Mouse (Mus musculus): ENCODE data around the gene Stk38l.
"Not testable (repeated sequence)": the region's sequence is repeated elsewhere in the genome, so short reads cannot be mapped to it uniquely, and the experiment has no call there.

The Stk38l gene

DNA sequence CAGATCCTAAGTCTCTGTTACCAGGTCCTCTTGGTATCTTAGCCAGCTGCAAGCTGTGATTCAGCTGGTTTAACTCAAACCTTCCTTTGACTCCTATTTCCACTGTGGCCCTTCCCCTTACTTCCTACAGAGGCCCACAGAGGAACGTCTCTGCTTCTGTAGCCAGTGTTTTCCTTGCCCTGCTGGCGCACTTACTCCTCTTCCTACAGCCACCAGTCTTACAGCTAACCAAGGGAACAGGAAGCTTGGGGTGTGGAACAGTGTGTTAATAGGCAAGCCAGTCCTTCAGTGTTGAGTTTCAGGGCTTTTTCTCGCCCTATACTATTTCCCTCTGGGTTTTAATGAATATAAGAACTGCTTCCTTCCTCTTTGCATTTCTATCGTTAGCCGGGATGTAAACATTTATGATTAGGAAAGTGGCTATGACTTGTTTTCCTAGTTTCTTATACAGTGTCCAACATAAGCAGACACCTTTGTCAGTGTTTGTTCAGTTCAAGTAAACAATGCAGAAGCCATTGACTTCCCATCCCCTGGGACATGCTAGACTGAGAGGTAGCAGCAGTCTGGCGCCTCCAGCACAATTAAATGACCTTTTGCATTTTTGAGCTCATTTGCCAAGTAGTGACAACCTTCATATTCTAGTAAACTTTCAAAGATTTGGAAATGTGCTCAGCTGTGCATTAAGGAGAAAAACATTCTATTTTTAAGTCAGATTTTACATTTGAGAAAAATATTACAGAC, 45.4 kb downstream of the Stk38l start:
- no peak for DNase-seq (ENCODE audit: low read depth, low spot score)

DNA sequence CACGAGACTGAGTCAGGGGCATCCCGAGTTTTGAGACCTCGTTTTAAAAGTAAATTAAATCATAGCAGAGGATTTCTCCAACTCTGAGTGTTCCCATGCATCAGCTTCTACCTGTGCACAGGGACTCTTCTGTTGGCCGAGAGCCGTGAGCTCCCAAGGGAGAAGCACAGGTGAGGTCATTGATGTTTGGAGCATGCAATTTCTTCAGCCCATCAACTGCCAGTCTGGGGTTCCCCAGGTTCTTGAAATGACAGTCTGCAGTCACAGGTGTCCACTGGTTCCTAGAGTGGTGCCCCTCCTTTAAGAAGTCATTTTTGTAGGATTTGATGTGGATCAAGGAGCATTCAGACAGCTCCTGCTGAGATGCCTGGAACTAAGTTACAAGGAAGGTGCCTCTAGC, 46.0 kb downstream of the Stk38l start:
- no peak for DNase-seq (ENCODE audit: low read depth, low spot score)

DNA sequence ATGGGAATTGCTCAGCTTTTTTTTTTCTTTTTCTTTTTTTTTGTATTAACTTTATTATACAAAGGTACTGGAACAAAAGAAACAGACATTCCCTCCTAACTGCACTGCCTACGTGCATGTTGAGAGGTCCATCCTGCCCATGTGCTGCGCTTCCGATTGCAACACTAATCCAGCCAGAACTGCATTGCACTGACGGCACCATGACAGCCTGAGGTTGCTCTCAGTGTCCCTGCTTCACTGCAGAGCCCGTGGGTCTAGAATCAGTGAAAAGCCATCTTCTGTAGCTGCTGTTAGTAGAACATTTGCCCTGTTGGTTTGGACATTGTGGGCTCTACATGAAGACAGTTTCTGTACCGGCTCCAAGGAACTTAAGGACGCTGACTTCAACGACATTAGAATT, 51.1 kb downstream of the Stk38l start:
- DNase-seq (ENCODE audit: low read depth, low spot score): not testable (repeated sequence)

DNA sequence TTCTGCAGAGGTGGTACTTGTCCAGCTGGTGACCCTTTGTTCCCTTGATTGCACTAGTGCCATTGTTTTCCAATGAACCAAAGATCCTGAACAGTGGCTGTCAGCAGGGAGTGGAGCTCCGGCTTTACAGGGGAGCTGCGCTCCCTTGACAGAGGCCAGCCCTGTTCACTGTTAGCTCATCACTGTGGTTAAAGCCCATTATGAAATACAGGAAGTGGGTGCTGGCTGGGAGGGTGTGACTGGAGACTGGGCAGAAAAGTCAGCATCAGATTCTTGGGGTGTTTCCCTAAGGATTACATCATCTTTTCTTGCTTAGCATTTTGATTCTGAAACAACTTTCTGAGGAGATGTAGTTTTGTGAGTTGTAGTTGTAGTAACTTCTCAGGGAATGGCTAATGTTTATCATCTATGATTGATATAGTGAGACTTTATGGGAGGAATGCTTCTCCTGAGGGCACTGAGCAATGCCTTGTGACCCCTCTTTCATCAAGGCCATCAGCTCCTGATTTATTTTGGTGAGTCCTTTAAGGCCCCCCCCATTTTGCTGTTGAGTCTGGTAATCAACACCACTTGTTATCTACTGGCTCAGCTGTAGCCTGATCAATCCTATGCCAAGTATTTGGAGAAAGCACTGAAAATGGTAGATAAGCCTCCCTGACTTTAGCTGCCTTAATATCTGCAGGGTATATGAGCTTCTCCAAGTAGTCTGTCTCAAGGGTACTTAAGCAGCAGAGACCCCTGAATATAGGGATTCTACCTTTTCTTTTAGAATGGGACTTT, 52.0 kb downstream of the Stk38l start:
- DNase-seq (ENCODE audit: low read depth, low spot score): no peak

DNA sequence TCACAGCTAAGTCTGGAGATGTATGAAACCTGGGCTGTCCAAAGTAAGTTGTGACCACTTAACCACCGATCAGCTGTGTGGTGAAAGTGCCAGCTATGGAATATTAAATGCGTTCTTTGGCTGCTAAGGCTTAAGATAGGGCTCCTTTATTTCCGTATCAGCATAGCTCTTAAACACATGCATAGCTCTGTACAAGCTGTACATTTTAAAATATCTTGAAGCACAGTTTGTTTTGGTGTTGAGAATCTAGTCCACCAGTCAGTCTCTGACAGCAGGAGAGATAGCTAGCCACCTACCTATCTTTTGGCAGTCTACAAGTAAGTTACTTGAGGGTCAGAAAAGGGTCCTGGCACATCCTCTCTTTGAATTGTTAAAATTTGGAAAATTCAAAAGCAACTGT, 53.3 kb downstream of the Stk38l start:
- no peak for DNase-seq (ENCODE audit: low read depth, low spot score)

DNA sequence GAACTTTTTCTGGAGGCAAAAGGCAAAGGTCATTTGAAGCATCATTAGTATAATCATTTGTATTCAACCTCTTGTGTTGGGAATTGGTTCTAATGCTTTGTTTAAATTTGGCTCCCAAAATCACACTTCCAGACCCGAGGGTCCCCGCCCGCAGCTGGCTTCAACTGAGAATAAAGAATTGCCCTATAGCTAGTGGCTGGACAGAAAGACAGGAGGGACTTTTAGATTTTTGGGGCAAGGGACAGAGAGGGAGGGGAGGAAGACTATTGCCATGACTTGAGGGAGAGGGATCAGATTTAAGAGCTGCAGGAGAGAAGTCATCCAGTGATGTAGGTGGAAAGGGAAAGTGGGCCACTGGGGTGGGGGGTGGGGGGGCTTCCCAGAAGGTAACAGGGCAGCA, 56.8 kb downstream of the Stk38l start:
- DNase-seq (ENCODE audit: low read depth, low spot score): no peak

DNA sequence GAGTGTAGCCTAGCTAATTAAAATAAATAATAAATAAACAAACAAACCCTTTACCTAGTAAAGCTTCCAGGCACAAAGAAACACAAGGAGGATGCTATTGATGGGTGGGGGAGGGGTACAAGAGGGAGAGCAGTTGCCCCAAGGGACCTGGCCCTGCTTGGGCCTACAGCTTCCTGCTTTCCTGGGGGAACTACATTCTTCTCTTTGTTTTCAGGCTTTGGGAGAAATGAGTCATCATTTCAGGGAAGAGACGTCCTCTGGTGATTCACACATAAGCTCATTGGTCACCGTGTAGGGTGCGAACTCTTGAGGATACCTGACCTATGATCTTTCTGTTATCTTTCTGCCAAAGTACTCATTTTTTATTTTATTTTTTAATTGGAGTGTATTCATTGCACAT, 68.7 kb downstream of the Stk38l start:
- DNase-seq (ENCODE audit: low read depth, low spot score): no peak

DNA sequence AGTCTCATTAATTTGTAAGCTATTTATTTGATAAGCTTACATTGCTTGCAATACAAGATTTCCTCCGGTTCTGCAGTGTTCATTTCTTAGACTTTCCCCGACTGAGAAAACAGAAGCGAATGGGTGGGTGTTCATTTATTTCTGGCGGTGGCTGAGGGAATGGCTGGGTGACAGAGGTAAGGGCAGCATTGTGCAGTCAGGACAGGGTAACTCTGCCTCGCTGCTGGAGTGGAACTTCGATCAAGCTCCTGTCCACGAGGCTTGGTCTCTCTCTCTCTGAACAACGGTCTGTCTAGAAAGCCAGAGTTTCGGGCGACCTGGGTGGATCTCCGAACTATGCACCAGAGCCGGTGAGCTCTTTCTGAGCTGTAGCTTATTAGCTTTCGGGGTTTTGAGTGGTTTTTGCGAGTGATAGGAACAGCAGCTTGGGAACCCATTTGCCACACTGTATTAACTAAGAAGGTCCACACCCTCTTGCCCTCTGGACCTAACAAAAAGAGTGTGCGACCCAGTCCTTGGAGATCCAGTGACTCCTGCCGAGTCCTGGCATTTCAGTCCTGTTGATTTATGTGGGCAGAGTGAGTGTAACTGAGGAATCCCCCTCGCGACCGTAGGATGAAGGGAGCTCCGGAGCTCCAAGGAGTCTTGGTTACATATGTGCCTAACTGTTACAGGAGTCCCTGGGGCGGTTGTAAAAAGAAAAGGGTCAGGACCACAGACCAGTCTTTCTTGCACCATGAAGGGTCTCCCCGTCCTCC, 70.5 kb downstream of the Stk38l start:
- DNase-seq (ENCODE audit: low read depth, low spot score): no peak

DNA sequence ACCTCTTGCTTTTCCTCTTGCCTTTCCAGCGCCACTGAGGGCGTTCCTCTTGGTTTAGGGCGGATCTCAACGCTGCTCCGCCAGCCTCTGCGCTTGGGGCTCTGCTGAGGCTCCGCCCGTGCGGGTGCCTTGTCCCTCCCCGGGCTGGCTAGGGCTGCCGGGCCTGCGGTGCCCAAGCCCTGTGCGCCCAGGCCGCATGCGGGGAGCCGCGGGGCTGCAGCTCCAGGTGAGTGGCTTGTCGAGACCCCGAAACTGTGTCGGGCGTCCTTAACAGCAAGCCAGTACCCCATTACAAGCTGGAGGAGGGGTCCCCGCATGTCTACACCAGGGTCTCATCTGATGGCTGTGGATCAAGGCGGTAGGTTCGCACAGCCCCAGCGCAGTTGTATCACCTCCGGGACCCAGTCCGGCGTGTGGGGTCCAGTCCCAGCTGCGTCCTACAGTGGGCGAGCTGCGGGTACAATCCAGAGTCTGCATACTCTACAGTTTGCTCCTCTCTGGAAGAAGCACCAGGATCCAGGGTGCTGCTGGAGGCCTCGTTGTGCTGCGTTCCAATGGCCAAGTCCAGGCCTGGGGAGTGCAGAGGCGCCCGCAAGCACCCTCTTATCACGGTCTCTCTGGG, 71.2 kb downstream of the Stk38l start, which contains the start of gene Arntl2:
Arntl2 (plus strand) TSS at position 132 of the 622 bp plus-strand sequence.
- DNase-seq (ENCODE audit: low read depth, low spot score): no peak

DNA sequence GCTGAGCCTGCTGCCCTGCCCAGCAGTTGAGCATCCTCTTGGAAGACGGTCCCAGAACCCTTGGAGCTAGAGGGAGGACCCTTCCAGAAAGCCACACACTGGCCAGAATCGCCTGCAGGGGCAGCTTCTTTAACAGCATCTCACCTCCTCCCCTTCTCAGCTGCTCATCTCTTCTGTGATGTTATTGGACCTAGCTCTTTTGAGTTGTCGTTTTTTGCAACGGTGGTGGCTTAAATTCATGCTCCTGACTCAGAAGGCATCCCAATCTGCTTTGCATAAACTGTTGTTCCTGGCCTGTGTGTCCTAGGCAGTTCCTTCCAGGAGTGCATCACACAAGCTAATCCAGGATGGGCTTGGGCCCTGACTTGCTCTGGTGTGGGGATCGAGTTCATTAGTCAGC, 72.7 kb downstream of the Stk38l start:
- no peak for DNase-seq (ENCODE audit: low read depth, low spot score)

DNA sequence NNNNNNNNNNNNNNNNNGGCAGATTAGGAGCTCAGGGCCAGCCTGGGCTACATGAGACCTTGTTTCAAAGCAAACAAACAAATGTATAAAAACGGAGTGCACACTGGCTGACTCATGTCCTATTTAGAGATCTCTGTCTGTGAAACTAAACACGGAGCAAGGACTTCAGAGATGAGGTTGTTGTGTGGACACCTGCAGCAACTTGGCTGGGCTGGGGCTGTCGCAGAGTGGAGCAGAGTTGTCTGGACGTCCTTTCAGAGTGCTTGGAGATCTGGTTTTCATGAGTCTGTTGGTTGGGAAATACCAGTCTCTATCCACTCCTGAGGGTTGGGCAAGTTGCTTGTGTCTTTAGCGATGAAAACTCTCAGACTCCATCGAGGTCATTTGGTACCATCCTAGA, 85.2 kb downstream of the Stk38l start:
- no peak for DNase-seq (ENCODE audit: low read depth, low spot score)

DNA sequence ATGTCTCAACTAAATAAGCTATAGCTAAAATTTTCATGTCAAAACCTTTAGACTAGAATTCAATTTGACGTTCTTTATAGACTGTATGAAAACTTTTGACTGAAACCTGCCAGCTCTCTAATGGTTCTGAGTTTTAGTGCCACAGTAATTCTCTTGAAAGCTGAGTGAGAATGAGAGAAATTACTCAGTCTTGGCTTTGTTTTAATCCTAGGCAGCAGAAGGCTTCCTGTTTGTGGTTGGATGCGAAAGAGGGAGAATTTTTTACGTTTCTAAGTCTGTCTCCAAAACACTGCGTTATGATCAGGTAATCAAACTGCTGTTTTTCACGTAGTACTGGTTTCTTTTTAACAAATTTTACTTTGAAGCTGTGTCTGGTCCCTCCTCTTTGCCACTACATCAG, 88.2 kb downstream of the Stk38l start:
- no peak for DNase-seq (ENCODE audit: low read depth, low spot score)

DNA sequence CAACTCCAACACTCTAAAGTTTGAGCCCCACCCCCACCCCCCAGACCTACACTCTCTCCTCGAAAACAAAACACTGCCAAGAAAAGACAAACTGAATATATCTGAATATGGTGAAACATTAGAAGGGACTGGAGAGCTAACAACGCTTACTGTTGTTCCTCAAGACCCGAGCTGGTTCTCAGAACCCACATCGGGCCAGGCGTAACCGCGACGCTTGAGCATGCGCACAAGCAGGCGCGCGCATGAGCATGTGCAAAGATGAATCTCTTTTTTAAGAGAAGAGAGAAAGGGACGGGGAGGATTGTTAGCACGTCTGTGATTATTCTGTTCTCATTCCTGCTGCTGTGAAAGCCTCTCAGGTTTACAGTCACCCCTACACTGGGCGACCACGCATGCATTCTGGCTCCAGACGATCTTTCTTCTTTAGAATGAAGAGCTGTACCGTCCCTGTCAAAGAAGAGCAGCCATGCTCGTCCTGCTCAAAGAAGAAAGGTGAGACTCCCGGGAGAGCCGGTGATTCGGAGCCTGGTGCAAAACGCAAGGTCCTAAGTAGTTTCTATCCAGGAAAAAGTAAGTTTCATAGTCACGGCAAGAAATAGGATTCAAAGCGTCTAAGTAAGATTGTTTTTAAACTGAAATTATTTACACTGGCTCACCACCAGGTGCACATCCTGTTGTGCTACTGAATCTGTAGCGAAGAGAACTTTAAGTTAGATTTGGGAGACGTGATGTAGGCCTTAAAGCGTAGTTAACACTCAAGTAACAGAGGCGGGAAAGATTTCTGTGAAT, 95.6 kb downstream of the Stk38l start:
- no peak for DNase-seq (ENCODE audit: low read depth, low spot score)

DNA sequence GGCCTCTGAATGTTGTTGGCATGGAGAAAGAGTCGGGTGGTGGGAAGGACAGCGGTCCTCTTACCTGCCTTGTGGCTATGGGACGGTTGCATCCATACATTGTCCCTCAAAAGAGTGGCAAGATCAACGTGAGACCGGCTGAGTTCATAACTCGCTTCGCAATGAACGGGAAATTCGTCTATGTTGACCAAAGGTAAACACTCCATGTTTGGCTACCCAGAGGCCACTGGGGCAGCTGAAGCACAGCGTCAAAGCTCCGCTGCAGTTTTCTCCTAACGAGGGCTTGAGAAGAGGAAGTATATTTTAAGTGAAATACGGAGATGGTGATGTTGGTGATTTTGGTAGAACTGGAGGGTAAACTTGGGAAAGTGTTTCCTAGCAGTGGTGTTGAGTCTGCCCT, 97.2 kb downstream of the Stk38l start:
- no peak for DNase-seq (ENCODE audit: low read depth, low spot score)

DNA sequence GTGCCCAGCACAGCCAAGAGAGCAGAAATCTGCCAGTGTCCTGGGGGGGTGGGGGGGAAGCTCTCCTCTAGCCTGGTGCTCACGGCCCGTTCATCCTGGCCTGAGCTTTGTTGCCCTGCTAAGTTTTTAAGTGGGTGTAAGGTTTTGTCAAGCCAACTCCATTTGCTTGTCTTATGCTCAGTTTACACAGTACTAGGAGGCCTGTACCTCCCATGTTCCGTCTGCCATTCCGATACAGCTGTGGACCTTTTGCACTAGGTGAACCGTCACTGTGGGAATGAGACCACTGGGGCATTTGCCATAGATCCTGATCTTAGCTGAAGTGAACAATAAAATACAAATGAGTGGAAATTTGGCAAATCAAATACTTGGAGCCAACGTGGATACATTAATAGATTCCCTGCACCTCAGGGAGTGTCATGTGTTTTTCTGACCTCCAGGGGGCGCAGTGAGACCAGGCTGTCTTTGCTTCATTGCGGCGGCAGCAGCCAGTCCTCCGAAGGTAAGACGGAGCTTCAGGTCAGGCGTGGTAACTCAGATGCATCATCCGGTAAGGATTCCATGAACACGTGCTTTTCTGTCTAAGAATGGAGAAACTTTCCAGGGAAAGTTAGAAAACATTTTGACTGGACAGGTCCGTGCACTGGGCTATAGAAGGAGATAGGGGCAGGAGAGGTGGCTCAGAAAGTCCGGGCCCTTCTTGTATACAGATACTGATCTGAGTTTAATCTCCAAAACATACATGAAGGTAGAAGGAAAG, 100.1 kb downstream of the Stk38l start:
- peak; percentile 20 for DNase-seq (ENCODE audit: low read depth, low spot score)

DNA sequence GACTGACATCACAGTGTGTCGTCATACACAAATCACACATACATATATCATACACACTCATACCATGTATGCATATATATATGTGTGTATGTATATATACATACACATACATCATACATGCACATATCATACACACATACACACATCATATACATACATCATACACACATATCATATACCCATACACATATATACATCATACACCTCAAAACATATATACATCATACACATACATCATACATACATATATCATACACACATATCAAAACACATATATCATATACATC, 100.6 kb downstream of the Stk38l start:
- DNase-seq (ENCODE audit: low read depth, low spot score): no peak

Measured in retina, adult 2 months (tissue).